8 mouse cellular contexts compared by ENCODE assay signal in genomic region chr6:72957093-72957435, GRCm38 (mm10). TPM values are rescaled to one million over a fixed set of nuclear protein-coding genes. Genes with fewer than 3 reads are reported as not detected.
A peak's percentile ranks its signal among the peaks of the same experiment; 100 is the strongest.
DNase-seq lines count a peak whose midpoint lies in the region; ATAC-seq and TF ChIP-seq lines count a peak whose summit lies in the region.

No protein-coding gene starts in this region.

- no peak for TF ChIP-seq POLR2A in ES-Bruce4 (IDR thresholded peaks at IDR 0.05; ENCODE audit: insufficient read depth, low read length)

- no peak for TF ChIP-seq CTCF in ES-Bruce4 (IDR thresholded peaks at IDR 0.05; ENCODE audit: low read depth, low read length)

- H3K4me1 ChIP-seq in kidney, embryonic 15.5 days: peaks cover 36% of the 10 kb centered on the region
- H3K4me1 ChIP-seq in ES-Bruce4 (ENCODE audit: control insufficient read depth, insufficient read depth, low read length): peaks cover 11% of the 10 kb centered on the region
- peaks cover 43% of the 10 kb centered on the region for H3K4me1 ChIP-seq in forebrain, embryonic 10.5 days
- H3K4me1 ChIP-seq in liver, embryonic 11.5 days (replicated peaks; ENCODE audit: control insufficient read depth, insufficient read depth, low read length): peaks cover 13% of the 10 kb centered on the region

- peak overlapping the region; percentile 81 for H3K27ac ChIP-seq in kidney, embryonic 15.5 days
- peak overlapping the region; percentile 96 for H3K27ac ChIP-seq in ES-Bruce4 (ENCODE audit: insufficient read depth, low read length)
- peak overlapping the region; percentile 99 for H3K27ac ChIP-seq in forebrain, embryonic 10.5 days
- no peak overlapping the region for H3K27ac ChIP-seq in liver, embryonic 11.5 days (ENCODE audit: low read depth, low read length)

- H3K4me2 ChIP-seq in kidney, embryonic 15.5 days: peak overlapping the region; percentile 63
- peak overlapping the region; percentile 90 for H3K4me2 ChIP-seq in liver, embryonic 11.5 days

- peak overlapping the region; percentile 98 for H3K9ac ChIP-seq in kidney, embryonic 15.5 days
- H3K9ac ChIP-seq in ES-Bruce4 (ENCODE audit: low read depth, poor library complexity, severe bottlenecking): peak overlapping the region; percentile 89
- H3K9ac ChIP-seq in liver, embryonic 11.5 days (ENCODE audit: low read depth, low read length): peak overlapping the region; percentile 56; the same call in 1 of the 2 replicates

- TF ChIP-seq EP300 in ES-Bruce4 (IDR thresholded peaks at IDR 0.05; ENCODE audit: insufficient read depth, low read depth, low read length): no peak

- no peak for DNase-seq in kidney, adult 8-10 months
- no peak for DNase-seq in forebrain, embryonic 10.5 days (ENCODE audit: extremely low spot score, low spot score)
- DNase-seq in liver, embryonic 11.5 days (ENCODE audit: low spot score): no peak
- no peak for DNase-seq in urinary bladder, postnatal 4 days (ENCODE audit: low spot score in 2 of 2)
- no peak for DNase-seq in urinary bladder, postnatal 36 days (ENCODE audit: low spot score in 2 of 2)
- DNase-seq in adrenal gland, adult 8-10 months: no peak

- no peak for ATAC-seq in kidney, embryonic 15.5 days (replicated peaks; ENCODE audit: low FRiP score)
- no peak for ATAC-seq in liver, embryonic 11.5 days (replicated peaks; ENCODE audit: low FRiP score)

- H3K27me3 ChIP-seq in kidney, embryonic 15.5 days: no peaks in the 10 kb centered on the region
- no peaks in the 10 kb centered on the region for H3K27me3 ChIP-seq in ES-Bruce4 (ENCODE audit: control insufficient read depth, insufficient read depth, low read length, poor library complexity, severe bottlenecking)
- H3K27me3 ChIP-seq in forebrain, embryonic 10.5 days (ENCODE audit: poor library complexity, severe bottlenecking): peaks cover 6% of the 10 kb centered on the region; the same call in 1 of the 2 replicates
- no peaks in the 10 kb centered on the region for H3K27me3 ChIP-seq in liver, embryonic 11.5 days (replicated peaks; ENCODE audit: control insufficient read depth, insufficient read depth, low read length)

- no peaks in the 10 kb centered on the region for H3K9me3 ChIP-seq in kidney, embryonic 15.5 days (replicated peaks)
- H3K9me3 ChIP-seq in ES-Bruce4 (replicated peaks; ENCODE audit: control insufficient read depth, insufficient read depth, low read length, poor library complexity, severe bottlenecking): no peaks in the 10 kb centered on the region
- H3K9me3 ChIP-seq in forebrain, embryonic 10.5 days: no peaks in the 10 kb centered on the region
- no peaks in the 10 kb centered on the region for H3K9me3 ChIP-seq in liver, embryonic 11.5 days (ENCODE audit: control insufficient read depth, low read length)

- H3K36me3 ChIP-seq in kidney, embryonic 15.5 days: no peaks in the 10 kb centered on the region
- H3K36me3 ChIP-seq in ES-Bruce4 (ENCODE audit: control insufficient read depth, insufficient read depth, low read length, poor library complexity, severe bottlenecking): peaks cover 5% of the 10 kb centered on the region
- H3K36me3 ChIP-seq in forebrain, embryonic 10.5 days (replicated peaks): no peaks in the 10 kb centered on the region
- H3K36me3 ChIP-seq in liver, embryonic 11.5 days (ENCODE audit: control insufficient read depth, insufficient read depth, low read length): no peaks in the 10 kb centered on the region

- peak overlapping the region; percentile 85 for H3K4me3 ChIP-seq in kidney, embryonic 15.5 days (replicated peaks)
- H3K4me3 ChIP-seq in ES-Bruce4 (ENCODE audit: low read depth, low read length): peak overlapping the region; percentile 94
- peak overlapping the region; percentile 92 for H3K4me3 ChIP-seq in forebrain, embryonic 10.5 days
- H3K4me3 ChIP-seq in liver, embryonic 11.5 days (ENCODE audit: low read depth, low read length): peak overlapping the region; percentile 69

- under 1% methylated on average over 14 of the region's 14 CpGs for WGBS in kidney, embryonic 15.5 days
- 2% methylated on average over 14 of the region's 14 CpGs for WGBS in forebrain, embryonic 10.5 days
- 5% methylated on average over 14 of the region's 14 CpGs for WGBS in liver, embryonic 11.5 days

RNA-seq across cellular contexts. Expression of gene Tmsb10, which starts 1.5 kb away (rescaled TPM):
- 2,212 and 2,256 TPM in 2 replicates for polyA plus RNA-seq in kidney, embryonic 15.5 days (2015; fragmentation: Nextera tagmentation; extraction: Ambion mirVana)
- 1,250 and 1,380 TPM in 2 replicates for polyA plus RNA-seq in ES-Bruce4 (2011; ENCODE audit: insufficient read depth, insufficient read length, low read depth, missing spikeins)
- polyA plus RNA-seq in forebrain, embryonic 10.5 days (2016; fragmentation: Nextera tagmentation; extraction: Ambion mirVana): 2,414 and 2,501 TPM in 2 replicates
- 984 and 1,116 TPM in 2 replicates for polyA plus RNA-seq in liver, embryonic 11.5 days (2014; fragmentation: Nextera tagmentation; extraction: Ambion mirVana)
- total RNA-seq in adrenal gland, adult 8-10 months (2022): 100 to 1,000 TPM in 3 of 4 experiments, 10 to 100 TPM in 1; 94.6 to 217 (median 164) TPM

RNA-seq across cellular contexts. Expression of gene Kcmf1, which starts 57.3 kb away (rescaled TPM):
- 33.1 and 36.6 TPM in 2 replicates for polyA plus RNA-seq in kidney, embryonic 15.5 days (2015; fragmentation: Nextera tagmentation; extraction: Ambion mirVana)
- 175 and 188 TPM in 2 replicates for polyA plus RNA-seq in ES-Bruce4 (2011; ENCODE audit: insufficient read depth, insufficient read length, low read depth, missing spikeins)
- polyA plus RNA-seq in forebrain, embryonic 10.5 days (2016; fragmentation: Nextera tagmentation; extraction: Ambion mirVana): 29.4 and 30.1 TPM in 2 replicates
- polyA plus RNA-seq in liver, embryonic 11.5 days (2014; fragmentation: Nextera tagmentation; extraction: Ambion mirVana): 40.6 and 46.8 TPM in 2 replicates
- 10 to 100 TPM; 70.8 to 89.2 (median 76.8) TPM for total RNA-seq in adrenal gland, adult 8-10 months (2022)
